Mouse (Mus musculus): ENCODE data around the gene Gm973. TPM values are rescaled to one million over a fixed set of nuclear protein-coding genes. Genes with fewer than 3 reads are reported as not detected.

Gm973 gene
- polyA plus RNA-seq, 1 experiment, result 0.13 TPM

- Histone ChIP-seq H3K4me1 (ENCODE audit: control insufficient read depth, insufficient read depth, insufficient read length, low read length) (peaks cover 10% of the 10 kb centered on the region; the same call in 1 of the 2 replicates), H3K27ac (ENCODE audit: insufficient read depth, low read depth, low read length) (no peak overlapping the region), H3K27me3 (ENCODE audit: control insufficient read depth, insufficient read depth, low read length) (no peaks in the 10 kb centered on the region; the same call in 1 of the 2 replicates), H3K4me3 (ENCODE audit: low read depth, low read length) (no peak overlapping the region), H3K36me3 (ENCODE audit: control insufficient read depth, insufficient read depth, low read length) (no peaks in the 10 kb centered on the region)
- WGBS, result 80% methylated on average over 10 of the region's 10 CpGs
- TF ChIP-seq CTCF (IDR thresholded peaks at IDR 0.05; ENCODE audit: extremely low read depth, insufficient read length, insufficient replicate concordance, low read depth, low read length), result no peak
Measured at GRCm38 (mm10) chr1:59609896-59610295, 93.8 kb downstream of the Gm973 start.

- TF ChIP-seq POLR2A (IDR thresholded peaks at IDR 0.05; ENCODE audit: low read depth, low read length), result no peak
- no peak for TF ChIP-seq CTCF (IDR thresholded peaks at IDR 0.05; ENCODE audit: extremely low read depth, insufficient read length, insufficient replicate concordance, low read depth, low read length)
- H3K36me3 ChIP-seq (ENCODE audit: control insufficient read depth, insufficient read depth, low read length), result no peaks in the 10 kb centered on the region
- H3K27ac ChIP-seq (ENCODE audit: insufficient read depth, low read depth, low read length), result no peak overlapping the region
- H3K4me1 ChIP-seq (ENCODE audit: control insufficient read depth, insufficient read depth, insufficient read length, low read length), result peaks cover 10% of the 10 kb centered on the region; the same call in 1 of the 2 replicates
- no peaks in the 10 kb centered on the region; the same call in 1 of the 2 replicates for H3K27me3 ChIP-seq (ENCODE audit: control insufficient read depth, insufficient read depth, low read length)
- no peak overlapping the region for H3K4me3 ChIP-seq (ENCODE audit: low read depth, low read length)
- WGBS, result 93% methylated on average over 3 of the region's 3 CpGs
Measured at GRCm38 (mm10) chr1:59610929-59611328, 94.9 kb downstream of the Gm973 start.

GRCm38 (mm10) chr1:59613795-59614194 lies 97.7 kb downstream of the Gm973 start:
- Histone ChIP-seq H3K4me3 (ENCODE audit: low read depth, low read length) (no peak overlapping the region), H3K27me3 (ENCODE audit: control insufficient read depth, insufficient read depth, low read length) (no peaks in the 10 kb centered on the region; the same call in 1 of the 2 replicates), H3K4me1 (ENCODE audit: control insufficient read depth, insufficient read depth, insufficient read length, low read length) (peaks cover 4% of the 10 kb centered on the region; the same call in 1 of the 2 replicates), H3K27ac (ENCODE audit: insufficient read depth, low read depth, low read length) (no peak overlapping the region), H3K36me3 (ENCODE audit: control insufficient read depth, insufficient read depth, low read length) (no peaks in the 10 kb centered on the region)
- TF ChIP-seq CTCF (IDR thresholded peaks at IDR 0.05; ENCODE audit: extremely low read depth, insufficient read length, insufficient replicate concordance, low read depth, low read length) (peak; percentile 55; the same call in 1 of the 2 replicates), POLR2A (IDR thresholded peaks at IDR 0.05; ENCODE audit: low read depth, low read length) (no peak)
- 60% methylated on average over 6 of the region's 6 CpGs for WGBS

- H3K4me3 ChIP-seq (ENCODE audit: low read depth, low read length), result no peak overlapping the region
- TF ChIP-seq POLR2A (IDR thresholded peaks at IDR 0.05; ENCODE audit: low read depth, low read length) (no peak), CTCF (IDR thresholded peaks at IDR 0.05; ENCODE audit: extremely low read depth, insufficient read length, insufficient replicate concordance, low read depth, low read length) (no peak)
- no peaks in the 10 kb centered on the region; the same call in 1 of the 2 replicates for H3K27me3 ChIP-seq (ENCODE audit: control insufficient read depth, insufficient read depth, low read length)
- no peaks in the 10 kb centered on the region for H3K36me3 ChIP-seq (ENCODE audit: control insufficient read depth, insufficient read depth, low read length)
- 86% methylated on average over 2 of the region's 2 CpGs for WGBS
- no peak overlapping the region for H3K27ac ChIP-seq (ENCODE audit: insufficient read depth, low read depth, low read length)
- H3K4me1 ChIP-seq (ENCODE audit: control insufficient read depth, insufficient read depth, insufficient read length, low read length), result no peaks in the 10 kb centered on the region
Measured at GRCm38 (mm10) chr1:59615021-59615420, 99.0 kb downstream of the Gm973 start.

GRCm38 (mm10) chr1:59619201-59619600 lies 103.1 kb downstream of the Gm973 start:
- 87% methylated on average over 10 of the region's 10 CpGs for WGBS
- H3K27me3 ChIP-seq (ENCODE audit: control insufficient read depth, insufficient read depth, low read length), result no peaks in the 10 kb centered on the region
- no peak overlapping the region for H3K4me3 ChIP-seq (ENCODE audit: low read depth, low read length)
- H3K36me3 ChIP-seq (ENCODE audit: control insufficient read depth, insufficient read depth, low read length), result no peaks in the 10 kb centered on the region
- no peak overlapping the region for H3K27ac ChIP-seq (ENCODE audit: insufficient read depth, low read depth, low read length)
- TF ChIP-seq POLR2A (IDR thresholded peaks at IDR 0.05; ENCODE audit: low read depth, low read length) (no peak), CTCF (IDR thresholded peaks at IDR 0.05; ENCODE audit: extremely low read depth, insufficient read length, insufficient replicate concordance, low read depth, low read length) (no peak)
- H3K4me1 ChIP-seq (ENCODE audit: control insufficient read depth, insufficient read depth, insufficient read length, low read length), result no peaks in the 10 kb centered on the region

GRCm38 (mm10) chr1:59623325-59624017 lies 107.4 kb downstream of the Gm973 start:
- TF ChIP-seq CTCF (IDR thresholded peaks at IDR 0.05; ENCODE audit: extremely low read depth, insufficient read length, insufficient replicate concordance, low read depth, low read length) (peak; percentile 16; the same call in 1 of the 2 replicates), POLR2A (IDR thresholded peaks at IDR 0.05; ENCODE audit: low read depth, low read length) (no peak)
- H3K36me3 ChIP-seq (ENCODE audit: control insufficient read depth, insufficient read depth, low read length), result no peaks in the 10 kb centered on the region
- no peaks in the 10 kb centered on the region for H3K4me1 ChIP-seq (ENCODE audit: control insufficient read depth, insufficient read depth, insufficient read length, low read length)
- H3K27me3 ChIP-seq (ENCODE audit: control insufficient read depth, insufficient read depth, low read length), result no peaks in the 10 kb centered on the region
- H3K4me3 ChIP-seq (ENCODE audit: low read depth, low read length), result no peak overlapping the region
- whole genome bisulfite sequencing, result 23% methylated on average over 5 of the region's 5 CpGs
- no peak overlapping the region for H3K27ac ChIP-seq (ENCODE audit: insufficient read depth, low read depth, low read length)

GRCm38 (mm10) chr1:59625410-59625809 lies 109.3 kb downstream of the Gm973 start:
- TF ChIP-seq CTCF (IDR thresholded peaks at IDR 0.05; ENCODE audit: extremely low read depth, insufficient read length, insufficient replicate concordance, low read depth, low read length) (no peak), POLR2A (IDR thresholded peaks at IDR 0.05; ENCODE audit: low read depth, low read length) (no peak)
- WGBS, result 30% methylated on average over 5 of the region's 5 CpGs
- no peaks in the 10 kb centered on the region for H3K27me3 ChIP-seq (ENCODE audit: control insufficient read depth, insufficient read depth, low read length)
- no peaks in the 10 kb centered on the region for H3K36me3 ChIP-seq (ENCODE audit: control insufficient read depth, insufficient read depth, low read length)
- no peak overlapping the region for H3K4me3 ChIP-seq (ENCODE audit: low read depth, low read length)
- H3K4me1 ChIP-seq (ENCODE audit: control insufficient read depth, insufficient read depth, insufficient read length, low read length), result no peaks in the 10 kb centered on the region
- H3K27ac ChIP-seq (ENCODE audit: insufficient read depth, low read depth, low read length), result no peak overlapping the region

Measured in small intestine, adult 2 months (tissue).